Mouse (Mus musculus) megakaryocyte progenitor cell, adult 5-6 weeks (primary cell): ENCODE data around the gene Hnrnpc. TPM values are rescaled to one million over a fixed set of nuclear protein-coding genes. Genes with fewer than 3 reads are reported as not detected.

Experiments
- ATAC-seq: replicated peaks from 2 replicates; pipeline ENCODE4 v1.8.0; 2016; ENCODE audit warnings: mild to moderate bottlenecking, moderate TSS enrichment, inconsistent platforms; ENCODE audit not compliant: poor library complexity
- total RNA-seq, 2 experiments: library from RNA; stranded (forward) in 1 of 2; stranded (reverse) in 1 of 2; fragments of 157-497, 149-512 nt in 1 of 2; fragments of 200-1000 nt in 1 of 2; gene quantifications; 2 replicates each; pipeline versions ENCODE4 v1.2.3 to v1.2.4; 2015 to 2017

Hnrnpc gene
- total RNA-seq, 2 experiments from 2014 or later, result 414 to 560 TPM

GRCm38 (mm10) chr14:52035926-52036325 is 67.9 kb downstream of the Hnrnpc start:
- ATAC-seq, result no peak

- ATAC-seq, result no peak
Observed at GRCm38 (mm10) chr14:52026342-52026741, 77.5 kb downstream of the Hnrnpc start.

- ATAC-seq, result no peak
Observed at GRCm38 (mm10) chr14:52024133-52024532, 79.7 kb downstream of the Hnrnpc start.

Other genes starting within 250 kb of the Hnrnpc start
- 6.7 and 10.1 TPM in 2 replicates for gene Mettl17, start 219.2 kb downstream of the Hnrnpc start, total RNA-seq (2015)
- 14.7 and 15.5 TPM in 2 replicates for gene Mettl17, start 219.2 kb downstream of the Hnrnpc start, total RNA-seq (2017)
- gene Slc39a2, start 211.1 kb downstream of the Hnrnpc start, total RNA-seq (2015), result 0.10 and 0.34 TPM in 2 replicates
- 0.17 TPM in 1 of 2 replicates, not detected in the other for gene Slc39a2, start 211.1 kb downstream of the Hnrnpc start, total RNA-seq (2017)
- gene Ndrg2, start 189.9 kb downstream of the Hnrnpc start, total RNA-seq (2015), result 8.9 and 10.4 TPM in 2 replicates
- gene Ndrg2, start 189.9 kb downstream of the Hnrnpc start, total RNA-seq (2017), result 7.0 and 15.6 TPM in 2 replicates
- not detected in 2 replicates for gene Tppp2, start 185.6 kb downstream of the Hnrnpc start, total RNA-seq (2015)
- not detected in 2 replicates for gene Tppp2, start 185.6 kb downstream of the Hnrnpc start, total RNA-seq (2017)
- gene Rnase13, start 181.3 kb downstream of the Hnrnpc start, total RNA-seq (2015), result not detected in 2 replicates
- not detected in 2 replicates for gene Rnase13, start 181.3 kb downstream of the Hnrnpc start, total RNA-seq (2017)
- gene Arhgef40, start 119.3 kb downstream of the Hnrnpc start, total RNA-seq (2015), result 3.0 and 9.1 TPM in 2 replicates
- 5.0 and 15.2 TPM in 2 replicates for gene Arhgef40, start 119.3 kb downstream of the Hnrnpc start, total RNA-seq (2017)
- gene Tmem253, start 88.4 kb downstream of the Hnrnpc start, total RNA-seq (2015), result 0.30 TPM in 1 of 2 replicates, not detected in the other
- not detected in 2 replicates for gene Tmem253, start 88.4 kb downstream of the Hnrnpc start, total RNA-seq (2017)
- 6.5 and 8.5 TPM in 2 replicates for gene Zfp219, start 83.3 kb downstream of the Hnrnpc start, total RNA-seq (2015)
- gene Zfp219, start 83.3 kb downstream of the Hnrnpc start, total RNA-seq (2017), result 8.2 and 15.1 TPM in 2 replicates
- gene Olfr221, start 61.6 kb downstream of the Hnrnpc start, total RNA-seq (2015), result not detected in 2 replicates
- gene Olfr221, start 61.6 kb downstream of the Hnrnpc start, total RNA-seq (2017), result not detected in 2 replicates
- 5.2 and 7.9 TPM in 2 replicates for gene Rpgrip1, start 6.7 kb upstream of the Hnrnpc start, total RNA-seq (2015)
- 3.3 and 7.1 TPM in 2 replicates for gene Rpgrip1, start 6.7 kb upstream of the Hnrnpc start, total RNA-seq (2017)
- gene Supt16, start 93.4 kb upstream of the Hnrnpc start, total RNA-seq (2015), result 90.6 and 92.7 TPM in 2 replicates
- 219 and 256 TPM in 2 replicates for gene Supt16, start 93.4 kb upstream of the Hnrnpc start, total RNA-seq (2017)
- gene Chd8, start 153.8 kb upstream of the Hnrnpc start, total RNA-seq (2015), result 78.7 and 79.5 TPM in 2 replicates
- gene Chd8, start 153.8 kb upstream of the Hnrnpc start, total RNA-seq (2017), result 43.7 and 57.7 TPM in 2 replicates
- 34.0 and 35.8 TPM in 2 replicates for gene Tox4, start 175.1 kb upstream of the Hnrnpc start, total RNA-seq (2015)
- gene Tox4, start 175.1 kb upstream of the Hnrnpc start, total RNA-seq (2017), result 41.2 and 43.0 TPM in 2 replicates
- 6.5 and 8.1 TPM in 2 replicates for gene Rab2b, start 175.5 kb upstream of the Hnrnpc start, total RNA-seq (2015)
- 3.7 and 5.0 TPM in 2 replicates for gene Rab2b, start 175.5 kb upstream of the Hnrnpc start, total RNA-seq (2017)
- gene Mettl3, start 201.1 kb upstream of the Hnrnpc start, total RNA-seq (2015), result 49.6 and 50.3 TPM in 2 replicates
- gene Mettl3, start 201.1 kb upstream of the Hnrnpc start, total RNA-seq (2017), result 40.3 and 40.8 TPM in 2 replicates
- 0.07 and 0.62 TPM in 2 replicates for gene Sall2, start 224.7 kb upstream of the Hnrnpc start, total RNA-seq (2015)
- gene Sall2, start 224.7 kb upstream of the Hnrnpc start, total RNA-seq (2017), result 0.42 and 0.88 TPM in 2 replicates